Mouse (Mus musculus) kidney, adult 18-20 months (tissue): ENCODE measurements around the gene Hjurp.

ENCODE experiments used
- DNase-seq: peaks from one replicate; pipeline ENCODE4 v3.0.0; 2021

The Hjurp gene

DNA sequence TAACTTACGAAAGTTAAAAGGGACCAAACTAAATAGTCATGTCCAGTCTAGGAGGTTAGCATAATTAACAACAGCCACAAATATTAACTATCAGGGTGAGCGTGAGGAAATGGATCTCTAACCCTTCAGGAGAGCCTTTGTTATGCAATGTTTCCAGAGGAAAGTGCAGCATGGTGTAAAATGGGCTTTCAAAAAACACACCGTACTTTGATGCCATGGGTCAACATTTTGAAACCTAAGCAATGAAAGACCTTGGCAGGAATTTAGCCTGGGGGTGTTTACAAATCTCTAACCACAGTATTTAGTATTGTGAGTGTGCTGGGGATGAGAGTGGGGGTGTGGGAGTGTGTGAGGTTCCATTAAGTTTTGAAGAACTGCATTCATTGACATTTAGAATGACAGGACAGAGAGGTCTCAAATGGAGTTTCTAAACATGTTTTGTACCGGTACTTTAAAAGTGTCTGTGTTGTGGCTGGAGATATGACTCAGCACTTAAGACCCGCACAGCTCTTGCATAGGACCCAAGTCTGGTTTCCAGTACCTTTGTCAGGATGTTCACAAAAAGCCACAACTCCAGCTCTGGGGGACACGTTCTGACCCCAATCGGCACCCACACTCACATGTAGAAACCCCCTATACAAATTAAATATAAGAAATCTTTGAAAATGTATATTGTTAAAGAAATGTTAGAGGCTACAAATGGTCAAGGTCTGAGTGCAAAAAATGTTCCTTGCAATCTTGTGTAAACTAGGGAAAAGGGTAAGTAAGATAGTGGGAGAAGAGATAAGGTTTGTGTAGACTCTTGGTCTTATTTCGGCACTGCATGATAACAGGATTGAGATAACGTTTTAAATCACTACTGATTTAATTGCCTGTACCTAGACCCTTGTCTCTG lies 1.9 kb upstream of the Hjurp start:
- peak; percentile 41 for DNase-seq

DNA sequence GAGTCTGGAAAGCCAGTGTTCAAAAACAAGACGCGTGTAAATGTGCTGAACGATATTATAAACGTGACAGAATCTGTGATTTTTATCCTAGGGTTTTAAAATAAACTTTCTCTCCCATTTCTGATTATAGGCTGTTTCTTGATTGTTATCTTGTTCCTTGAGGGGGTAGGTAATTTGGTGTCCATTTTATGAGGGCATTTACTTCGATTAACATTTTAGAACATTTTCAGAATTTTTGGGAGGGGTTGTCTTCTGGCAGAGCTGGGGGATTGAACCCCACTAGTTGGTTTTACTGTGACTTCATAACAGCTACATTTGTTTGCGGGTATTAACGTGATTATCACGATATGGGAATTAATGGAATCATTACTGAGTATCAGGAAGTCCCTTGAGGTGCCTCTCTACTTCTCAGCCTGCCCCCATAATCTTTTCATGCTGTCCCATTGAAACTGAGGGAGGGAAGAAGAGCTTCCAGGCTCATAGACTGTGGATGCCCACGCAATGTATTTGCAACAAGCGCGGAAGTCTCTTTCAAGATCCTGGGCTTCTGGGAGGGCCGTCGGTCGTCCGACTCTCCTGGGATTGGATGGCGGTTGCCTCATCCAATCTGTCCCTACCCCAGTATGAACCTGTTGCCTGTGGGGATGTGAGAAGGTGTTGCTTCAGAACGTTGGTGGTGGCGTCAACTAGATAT lies 532 bp upstream of the Hjurp start:
- peak; percentile 11 for DNase-seq

DNA sequence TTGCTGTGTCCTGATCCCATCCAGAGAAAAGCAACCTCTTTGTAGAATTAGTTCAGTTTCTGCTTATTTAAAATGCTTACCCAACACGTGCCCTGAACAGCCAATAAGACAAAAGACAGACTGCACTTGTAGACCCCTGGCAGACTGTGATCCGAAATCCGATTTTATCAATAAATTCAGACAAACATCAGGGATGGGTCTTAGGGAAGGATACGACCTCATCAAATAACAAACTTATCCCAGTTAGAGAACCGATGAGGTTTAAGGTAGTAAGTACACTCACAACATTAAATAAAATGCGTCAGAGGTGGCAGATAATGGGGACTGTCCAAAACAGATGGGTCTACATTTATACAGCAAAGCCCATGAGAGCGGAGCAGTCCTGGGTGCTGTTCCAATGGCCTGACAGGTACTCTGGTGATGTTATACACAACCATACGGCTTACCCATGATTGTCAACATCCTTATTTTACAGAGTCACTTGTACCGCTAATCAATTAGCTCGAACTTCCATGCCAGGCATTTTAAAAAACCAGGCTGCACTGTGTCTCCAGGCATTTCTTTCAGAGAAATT lies 822 bp downstream of the Hjurp start:
- DNase-seq, result no peak

DNA sequence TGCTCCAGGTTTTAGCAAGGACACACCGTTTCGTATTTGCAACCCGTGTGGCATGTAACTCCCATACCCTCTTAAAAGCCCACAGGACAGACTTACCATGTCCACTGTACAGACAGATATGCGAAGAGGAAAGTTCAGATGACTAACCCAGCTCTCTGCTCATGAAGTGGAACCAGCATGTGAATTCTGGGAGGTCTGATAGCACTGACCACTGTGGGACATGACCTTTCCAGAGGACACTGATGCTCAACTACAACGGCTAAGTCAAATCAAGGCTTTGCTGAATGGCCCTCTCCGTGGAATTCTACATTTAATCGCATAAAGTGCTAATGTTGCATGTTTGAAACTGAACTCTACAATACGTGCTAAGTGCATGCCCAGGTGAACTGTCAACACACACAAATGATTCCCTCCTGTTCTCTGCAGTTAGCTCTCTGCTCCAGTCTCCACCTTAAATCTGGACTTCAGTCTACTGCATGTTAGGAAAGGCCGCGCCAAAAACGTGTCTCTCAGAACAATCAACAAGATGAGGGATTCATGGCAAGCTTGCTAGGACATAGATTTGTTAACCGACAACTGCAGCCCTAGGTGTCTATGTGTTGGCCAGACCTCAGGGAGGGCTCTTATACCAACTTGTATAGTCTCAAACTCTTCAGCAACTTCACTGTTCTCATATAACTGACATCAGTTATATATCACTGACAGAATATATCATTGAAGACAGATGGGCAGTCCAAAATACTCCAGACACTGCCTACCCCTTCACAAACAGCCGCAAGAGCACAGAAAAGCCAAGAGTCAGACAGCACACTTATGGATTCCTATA lies 1.5 kb downstream of the Hjurp start:
- DNase-seq, result peak; percentile 19

DNA sequence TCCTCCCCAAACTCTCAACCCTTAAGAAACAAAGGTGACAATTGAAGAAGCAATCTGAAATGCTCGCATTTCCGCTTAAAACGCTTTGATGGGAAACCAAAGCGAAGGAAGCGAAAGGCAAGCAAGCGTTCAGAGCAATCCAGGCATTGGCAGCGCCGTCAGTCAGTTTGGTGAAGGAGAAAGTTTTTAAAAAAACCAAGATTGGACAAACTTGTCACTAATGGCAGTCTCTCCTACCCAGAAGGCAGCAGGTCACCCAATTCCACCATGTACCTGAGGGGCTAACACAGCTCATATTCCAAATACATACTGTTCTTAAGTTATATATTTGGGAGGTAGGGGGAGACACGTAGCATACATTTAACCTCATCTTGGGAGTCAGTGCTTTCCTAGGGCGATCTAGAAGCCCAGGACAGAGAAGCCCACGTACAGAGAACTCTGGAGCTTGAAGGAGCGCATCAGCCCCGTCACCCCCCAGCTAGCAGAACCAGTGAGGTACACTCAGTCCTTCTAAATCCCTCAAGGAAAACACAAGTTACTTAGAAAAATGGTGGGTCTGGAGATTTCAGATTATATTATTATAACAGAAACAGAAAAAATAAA lies 2.3 kb downstream of the Hjurp start:
- no peak for DNase-seq

DNA sequence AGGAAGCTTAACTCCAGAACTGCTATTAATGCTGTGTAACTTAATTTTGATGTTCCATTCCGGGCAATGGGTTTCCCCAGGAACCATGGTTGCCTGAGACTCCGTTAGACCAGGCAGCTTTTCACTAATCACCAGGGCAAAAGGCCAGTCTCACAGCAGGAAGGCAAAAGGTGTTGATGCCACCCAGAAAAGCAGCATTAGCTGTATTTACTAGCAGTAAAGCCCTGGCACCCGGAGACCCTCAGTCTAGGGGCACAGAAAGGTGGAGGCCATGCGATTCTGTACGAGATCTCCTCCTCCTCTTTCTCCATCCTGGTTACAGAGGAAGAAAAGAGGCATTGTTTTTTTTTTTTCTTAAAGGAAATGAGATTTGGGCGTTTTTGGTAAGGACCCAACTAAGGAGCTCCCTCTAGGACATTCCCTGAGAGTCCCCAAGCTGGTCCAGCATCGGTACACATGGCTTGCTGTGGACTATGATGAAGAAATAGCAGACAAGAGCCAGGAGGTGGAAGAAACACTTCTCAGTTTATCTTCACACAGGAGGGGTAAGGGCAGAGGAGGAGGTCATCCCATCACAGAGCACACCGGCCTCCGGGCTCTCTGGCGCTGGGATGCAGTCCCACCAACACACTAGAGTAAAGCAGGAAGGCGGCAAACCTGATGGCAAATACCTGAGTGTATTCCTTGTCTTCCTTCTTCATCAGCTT lies 2.9 kb downstream of the Hjurp start:
- no peak for DNase-seq

DNA sequence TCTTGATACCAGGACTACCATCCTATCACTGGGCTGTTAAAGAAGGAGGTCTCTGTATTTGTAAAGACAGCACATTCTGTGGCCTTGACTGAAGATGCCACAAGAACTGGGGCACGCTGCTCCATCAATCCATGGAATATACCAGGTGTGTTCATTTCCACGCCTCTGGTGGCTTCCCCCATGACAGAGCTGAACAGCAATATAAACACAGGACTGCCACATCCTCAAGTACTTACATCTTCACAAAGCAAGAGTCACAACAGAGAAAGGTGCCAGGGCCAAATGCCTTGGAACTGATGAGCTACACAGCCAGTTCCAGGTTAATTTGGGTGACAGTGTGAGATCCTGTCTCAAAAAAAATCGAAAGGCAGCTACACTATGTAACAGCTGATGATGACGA lies 3.6 kb downstream of the Hjurp start:
- DNase-seq, result no peak

DNA sequence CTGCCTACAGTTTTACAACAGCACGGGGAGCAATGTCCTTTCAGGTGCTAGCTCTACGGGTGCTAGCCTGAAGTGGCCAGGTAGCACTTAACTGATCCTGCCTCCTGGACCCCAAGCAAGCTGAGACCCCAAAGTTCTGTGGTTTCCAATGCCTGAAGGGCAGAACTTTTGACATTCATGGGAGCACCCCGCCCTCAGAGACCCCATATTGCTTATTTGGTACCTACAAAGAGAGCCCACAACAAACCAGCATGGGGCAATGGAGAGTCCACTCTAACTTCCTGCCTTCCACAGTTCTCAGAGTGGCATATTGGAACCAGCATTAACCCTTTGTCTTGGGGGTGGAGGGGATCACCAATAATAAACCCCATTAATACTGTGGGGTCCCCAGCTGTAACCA lies 4.1 kb downstream of the Hjurp start:
- DNase-seq, result no peak

DNA sequence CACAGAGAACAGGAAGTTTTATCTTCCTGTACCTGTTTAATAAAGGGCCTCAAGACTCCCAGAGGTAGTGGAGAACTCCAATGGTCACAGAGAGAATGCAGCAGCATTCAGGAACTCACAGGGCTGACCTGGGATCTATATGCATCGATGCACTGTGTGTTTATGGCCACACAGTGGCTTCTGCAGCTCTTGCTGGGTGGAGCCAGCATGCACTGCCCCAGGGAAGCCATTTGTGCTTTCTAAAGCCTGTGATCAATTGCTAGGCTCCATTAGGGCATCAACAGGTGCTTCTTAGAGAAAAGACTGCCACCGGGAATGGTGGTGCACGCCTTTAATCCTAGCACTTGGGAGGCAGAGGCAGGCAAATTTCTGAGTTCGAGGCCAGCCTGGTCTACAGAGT lies 4.6 kb downstream of the Hjurp start:
- no peak for DNase-seq

DNA sequence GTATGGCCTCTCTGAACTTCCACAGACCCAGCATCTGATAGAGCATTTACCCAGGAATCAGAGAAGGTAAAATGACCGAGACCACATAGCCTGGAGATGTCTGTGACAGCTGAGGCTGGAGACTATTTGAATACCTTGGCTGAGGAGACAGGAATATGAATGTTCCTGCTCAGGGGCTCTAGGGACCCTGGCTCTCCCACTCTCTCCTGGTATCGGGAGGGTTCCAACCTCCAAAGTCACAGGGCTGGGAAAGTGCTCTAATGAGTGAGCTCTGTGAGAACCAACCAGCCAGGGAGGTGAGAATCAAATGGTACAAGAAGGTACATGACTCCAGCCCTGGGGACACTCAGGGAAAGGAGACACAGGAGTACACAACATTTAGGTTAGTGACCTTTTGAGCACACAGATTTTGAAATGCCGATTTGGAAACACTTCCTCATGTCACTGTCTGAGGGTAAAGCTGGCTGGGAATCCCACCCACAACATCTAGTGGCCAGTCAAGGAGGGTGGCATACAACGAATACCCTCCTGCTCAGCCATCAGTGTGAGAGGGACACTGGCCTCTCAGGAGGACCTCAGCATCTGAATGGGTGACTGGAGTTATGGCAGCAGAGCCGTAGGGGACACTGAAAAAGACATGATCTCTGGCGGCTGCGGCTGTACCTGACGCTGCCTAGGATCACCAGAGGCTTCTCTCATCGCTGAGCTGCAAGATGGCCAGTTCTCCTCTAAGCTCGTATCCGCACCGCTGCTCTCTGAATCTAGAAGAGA lies 7.7 kb downstream of the Hjurp start:
- DNase-seq, result no peak

DNA sequence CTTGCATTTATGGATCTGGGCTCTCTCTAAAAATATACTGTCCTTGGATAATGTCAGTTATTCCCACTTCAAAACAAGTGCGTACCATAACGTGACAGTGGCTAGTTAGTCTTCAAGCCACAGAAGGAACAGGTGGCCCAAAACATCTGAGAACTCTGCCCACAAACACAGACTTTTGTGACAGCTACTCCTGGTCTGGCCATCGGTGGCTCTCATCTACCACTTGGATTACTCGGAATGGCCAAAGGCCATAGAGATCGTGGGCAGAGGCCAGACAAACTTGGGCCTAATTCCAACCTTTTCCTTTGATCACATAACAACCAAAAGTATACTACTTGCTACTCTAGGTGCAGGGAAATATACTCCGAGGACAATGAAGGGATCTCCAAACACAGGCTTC lies 9.4 kb downstream of the Hjurp start:
- DNase-seq, result no peak

DNA sequence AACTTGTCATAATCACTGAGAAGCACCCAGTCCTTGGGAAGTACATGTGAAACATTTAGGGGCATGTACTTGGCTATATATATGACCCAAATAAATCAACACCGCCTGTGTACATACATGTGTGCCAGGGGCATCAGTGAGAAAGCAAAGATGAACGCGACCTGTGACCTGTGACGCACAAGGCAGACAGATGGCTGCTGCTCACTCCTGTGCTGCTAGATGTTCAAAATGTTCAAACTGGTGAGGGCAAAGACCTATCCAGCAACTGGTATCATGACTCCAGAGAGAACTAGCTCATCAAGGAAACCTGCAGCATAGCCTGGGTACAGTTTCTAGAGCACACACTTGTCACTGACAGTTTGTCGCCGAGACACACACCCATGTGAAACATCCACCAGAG lies 9.9 kb downstream of the Hjurp start:
- no peak for DNase-seq

DNA sequence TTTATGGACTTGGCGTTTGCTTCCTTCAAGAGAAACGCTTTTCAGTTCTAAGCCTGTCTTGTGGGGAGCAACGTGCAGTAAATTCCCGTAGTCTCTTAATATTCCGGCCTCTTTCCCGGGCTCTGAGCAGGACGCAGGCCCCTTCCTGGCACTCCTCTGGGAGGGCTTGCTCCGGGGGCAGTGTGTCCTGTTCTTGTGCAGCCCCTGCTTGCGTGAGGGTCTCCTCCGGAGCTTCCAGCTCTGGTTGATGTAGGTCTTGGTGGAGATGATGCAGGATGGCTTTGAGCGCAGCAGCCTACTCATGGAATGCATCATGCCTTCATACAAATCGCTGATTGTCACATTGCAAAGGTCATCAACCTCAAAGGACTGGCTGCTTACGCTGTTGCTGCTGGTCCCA lies 11.3 kb downstream of the Hjurp start:
- no peak for DNase-seq

DNA sequence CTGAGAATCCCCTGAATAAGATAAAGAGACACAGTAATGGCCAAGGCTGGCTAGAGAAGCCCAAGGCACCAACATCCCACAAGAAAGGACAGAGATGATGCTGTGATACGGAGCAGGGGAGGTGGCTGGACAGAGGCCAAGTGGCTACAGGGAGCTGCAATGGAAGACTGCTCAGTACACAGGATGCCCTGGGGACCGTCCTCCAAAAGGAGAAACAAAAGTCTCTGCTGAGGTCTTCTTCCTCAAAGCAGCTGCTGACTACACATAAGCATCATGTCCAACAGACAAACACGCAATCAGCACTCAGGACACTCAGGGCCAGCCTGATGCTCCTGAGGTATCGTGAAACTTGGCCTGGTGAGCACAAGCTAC lies 12.6 kb downstream of the Hjurp start:
- no peak for DNase-seq

DNA sequence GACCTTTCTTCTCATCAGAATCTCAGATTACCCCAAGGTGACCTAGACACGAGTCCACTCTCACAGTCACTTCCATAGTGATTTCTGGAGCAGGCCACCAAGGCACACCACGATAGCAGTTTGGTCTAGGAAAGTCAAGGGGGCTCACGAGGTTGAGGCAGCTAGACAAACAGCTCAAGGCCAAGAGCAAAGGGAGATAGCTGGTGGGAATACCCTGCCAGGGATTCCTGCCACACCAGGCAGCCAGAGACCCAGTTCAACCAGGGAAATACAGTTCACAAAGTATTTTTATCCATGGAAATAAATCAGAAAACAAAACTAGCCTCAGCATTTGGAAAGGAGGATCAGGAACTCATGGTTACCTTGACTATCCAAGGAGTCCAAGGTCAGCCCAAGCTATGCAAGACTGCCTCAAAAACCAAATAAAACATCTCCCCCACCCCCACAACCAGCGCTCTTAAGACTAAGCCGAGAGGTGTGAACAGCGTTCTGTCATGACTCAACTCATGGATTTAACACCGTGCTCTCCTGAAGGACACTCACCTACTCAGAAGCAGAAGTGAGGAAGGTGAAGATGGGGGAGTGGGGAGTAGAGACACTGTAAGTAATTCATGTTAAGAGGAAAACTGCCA lies 13.1 kb downstream of the Hjurp start:
- DNase-seq, result no peak

DNA sequence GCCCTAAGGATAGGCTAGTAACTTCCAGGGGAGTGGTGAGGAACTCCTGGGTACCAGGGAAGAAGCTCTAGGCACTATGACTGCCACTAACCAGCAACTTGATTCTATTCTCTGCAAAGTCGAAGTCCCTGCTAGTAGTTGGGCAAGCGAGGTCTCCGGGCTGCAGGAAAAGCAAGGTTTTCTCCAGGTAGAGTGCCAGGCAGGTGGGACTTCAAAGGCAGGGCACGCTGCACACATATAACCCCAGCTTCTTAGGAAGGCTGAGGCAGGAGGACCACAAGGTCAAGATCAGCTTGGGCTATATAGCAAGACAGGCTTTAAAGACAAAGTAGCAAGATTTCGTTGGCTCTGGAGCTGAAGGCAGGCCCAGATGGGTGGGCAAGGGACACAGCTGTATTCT lies 13.7 kb downstream of the Hjurp start:
- no peak for DNase-seq

DNA sequence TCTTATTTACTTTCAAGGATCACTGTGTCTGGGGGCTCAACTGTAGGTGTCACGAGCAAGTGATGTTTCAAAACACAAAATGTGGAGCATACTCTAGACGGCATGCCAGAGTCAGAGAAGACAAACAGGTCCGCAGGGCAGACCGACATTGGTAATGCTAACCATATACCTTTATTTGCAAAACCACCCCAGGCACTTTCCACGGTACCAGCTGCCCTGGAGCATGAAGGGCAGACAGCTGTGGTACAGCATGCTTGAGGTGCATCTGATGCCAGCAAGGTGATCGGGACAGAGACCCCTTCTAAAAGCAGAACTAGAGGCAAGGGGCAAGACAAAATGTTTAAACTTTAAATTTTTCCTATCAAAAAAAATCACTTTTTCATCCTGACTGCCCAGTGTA lies 14.5 kb downstream of the Hjurp start:
- DNase-seq, result no peak

DNA sequence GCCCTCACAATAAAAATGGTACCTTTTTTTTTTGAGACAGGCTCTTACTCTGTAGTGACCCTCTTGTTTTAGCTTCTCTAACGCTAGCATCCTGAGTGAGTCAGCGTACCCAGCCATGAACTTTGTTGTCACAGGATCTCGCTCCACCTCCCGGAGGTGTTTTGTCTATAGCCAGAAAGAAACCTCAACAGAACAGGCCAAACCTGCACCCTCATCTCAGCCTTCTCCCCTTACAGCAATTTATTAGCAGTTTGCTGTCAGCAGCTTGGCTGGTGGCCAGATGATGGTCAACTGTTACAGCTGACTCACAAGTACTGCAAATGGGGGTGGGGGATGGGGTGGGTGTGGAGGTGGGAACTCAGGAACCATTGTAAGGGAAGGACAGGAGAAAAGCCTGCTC lies 15.2 kb downstream of the Hjurp start:
- DNase-seq, result no peak

DNA sequence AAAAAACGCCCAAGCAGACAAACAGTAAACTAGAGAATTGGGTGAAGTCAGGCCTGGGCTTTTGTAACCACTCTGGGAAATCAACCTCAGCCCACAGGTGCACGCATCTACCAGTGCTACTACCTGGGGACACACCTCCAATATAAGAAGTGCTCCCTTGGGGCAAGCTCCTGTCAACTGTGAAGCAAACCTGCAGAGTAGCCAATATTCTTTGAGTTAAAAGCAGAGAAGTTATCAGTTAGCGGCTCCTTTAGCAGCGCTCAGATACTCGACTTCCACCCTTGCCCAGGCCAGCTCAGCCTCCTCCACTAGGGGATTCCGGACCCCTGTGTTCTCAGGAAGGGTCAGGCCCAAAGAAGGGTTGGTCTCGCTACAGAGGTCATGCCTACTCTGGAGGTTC lies 15.7 kb downstream of the Hjurp start:
- no peak for DNase-seq

DNA sequence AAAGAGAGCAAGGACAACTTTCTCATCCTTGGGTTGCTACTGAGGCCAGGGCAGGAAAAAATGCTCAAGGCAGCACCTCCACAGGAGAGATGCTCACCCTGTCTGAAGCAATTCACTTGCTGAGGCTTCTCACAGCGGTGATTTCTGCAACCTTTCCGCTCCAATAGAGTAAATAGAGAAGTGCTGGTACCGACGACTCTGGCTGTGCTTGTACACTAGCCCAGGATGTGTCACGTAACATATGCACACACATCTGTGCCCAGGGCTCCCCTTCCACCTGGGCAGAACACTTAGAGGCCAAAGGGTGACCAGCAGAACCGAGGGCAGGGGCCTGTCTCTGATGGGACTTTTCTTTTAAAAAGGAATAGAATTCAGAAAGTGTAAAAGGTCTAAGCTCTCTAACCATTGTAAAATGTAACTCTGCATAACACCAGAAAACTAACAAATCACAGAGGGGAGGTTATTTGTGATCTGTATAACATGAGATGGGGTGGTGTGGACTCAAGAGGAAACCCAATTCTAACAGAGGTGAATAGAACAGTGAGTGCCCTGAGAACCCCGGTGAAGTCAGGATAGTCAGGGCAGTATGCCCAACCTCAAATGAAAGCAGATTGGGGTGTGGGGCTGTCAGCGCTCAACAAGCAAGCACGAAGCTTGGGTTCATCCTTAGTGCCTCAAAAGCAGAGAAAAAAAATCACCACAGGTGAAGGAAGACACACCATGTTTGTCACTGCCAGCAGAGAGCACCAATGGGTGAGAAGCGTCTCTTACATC lies 16.6 kb downstream of the Hjurp start:
- no peak for DNase-seq
